Mouse (Mus musculus) embryonic fibroblast, embryonic 13.5 days (primary cell): ENCODE measurements at regions not wholly inside any gene's neighbourhood (a gene's known extent, or its start where the extent isn't known, plus 50 kb on each side); places are given as distances from the start of the nearest gene placed in this dataset.
A peak's percentile ranks its signal among the peaks of the same experiment; 100 is the strongest.

Source experiments
- H3K27ac ChIP-seq: 2 replicates; pipeline ENCODE4 v1.5.1; 2012; ENCODE audit warnings: low read length, control low read depth, inconsistent platforms; ENCODE audit not compliant: insufficient read depth
- H3K4me1 ChIP-seq: 2 replicates; pipeline ENCODE4 v1.6.1; 2011; ENCODE audit warnings: low read length; ENCODE audit not compliant: control insufficient read depth, insufficient read depth
- H3K4me3 ChIP-seq: 2 replicates; pipeline ENCODE4 v1.5.1; 2011; ENCODE audit warnings: mild to moderate bottlenecking, control low read depth, low read length; ENCODE audit not compliant: insufficient read depth
- CTCF ChIP-seq: IDR thresholded peaks from 2 replicates; pipeline ENCODE4 v1.5.1; 2011; ENCODE audit warnings: mild to moderate bottlenecking, control low read depth, low read length, moderate library complexity, borderline replicate concordance; ENCODE audit not compliant: insufficient read depth
- POLR2A ChIP-seq: IDR thresholded peaks from 2 replicates; pipeline ENCODE4 v1.6.1; 2011; ENCODE audit warnings: low read depth, mild to moderate bottlenecking, control low read depth, low read length, moderate library complexity

GRCm38 (mm10) chr7:111969198-111969887 lies 54.0 kb upstream of the Usp47 start:
- Histone ChIP-seq H3K4me1 (no peaks in the 10 kb centered on the region), H3K27ac (no peak overlapping the region), H3K4me3 (no peak overlapping the region)
- TF ChIP-seq CTCF (no peak), POLR2A (no peak)

- no peak overlapping the region for H3K4me3 ChIP-seq
- no peak overlapping the region for H3K27ac ChIP-seq
- 0 out of 2 replicates have a peak, but pooled peaks cover 3% of the 10 kb centered on the region for H3K4me1 ChIP-seq
- TF ChIP-seq POLR2A = no peak
- TF ChIP-seq CTCF = no peak
Observed at GRCm38 (mm10) chr7:111968261-111968660, 55.0 kb upstream of the Usp47 start.

GRCm38 (mm10) chr7:111966716-111967115 lies 56.6 kb upstream of the Usp47 start:
- Histone ChIP-seq H3K27ac (no peak overlapping the region), H3K4me1 (0 out of 2 replicates have a peak, but pooled peaks cover 3% of the 10 kb centered on the region), H3K4me3 (no peak overlapping the region)
- TF ChIP-seq CTCF = no peak
- TF ChIP-seq POLR2A = no peak

- H3K4me3 ChIP-seq = no peak overlapping the region
- 0 out of 2 replicates have a peak, but pooled peaks cover 3% of the 10 kb centered on the region for H3K4me1 ChIP-seq
- peak overlapping the region; percentile 49; the same call in 1 of the 2 replicates for H3K27ac ChIP-seq
- no peak for TF ChIP-seq POLR2A
- no peak for TF ChIP-seq CTCF
Observed at GRCm38 (mm10) chr7:111963969-111964368, 59.3 kb upstream of the Usp47 start.

GRCm38 (mm10) chr7:111959977-111960376 lies 63.3 kb upstream of the Usp47 start:
- H3K27ac ChIP-seq = no peak overlapping the region
- no peak for TF ChIP-seq CTCF
- no peak for TF ChIP-seq POLR2A
- 0 out of 2 replicates have a peak, but pooled peaks cover 3% of the 10 kb centered on the region for H3K4me1 ChIP-seq
- H3K4me3 ChIP-seq = no peak overlapping the region

GRCm38 (mm10) chr7:111956671-111957070 lies 66.6 kb upstream of the Usp47 start:
- no peak for TF ChIP-seq POLR2A
- TF ChIP-seq CTCF = no peak
- H3K27ac ChIP-seq = no peak overlapping the region
- no peaks in the 10 kb centered on the region for H3K4me1 ChIP-seq
- H3K4me3 ChIP-seq = no peak overlapping the region

GRCm38 (mm10) chr7:111939631-111940030 lies 83.7 kb upstream of the Usp47 start:
- H3K4me1 ChIP-seq = no peaks in the 10 kb centered on the region
- H3K4me3 ChIP-seq = no peak overlapping the region
- H3K27ac ChIP-seq = no peak overlapping the region
- TF ChIP-seq POLR2A (no peak), CTCF (no peak)

- Histone ChIP-seq H3K4me3 (no peak overlapping the region), H3K27ac (no peak overlapping the region), H3K4me1 (no peaks in the 10 kb centered on the region)
- TF ChIP-seq POLR2A (no peak), CTCF (no peak)
Observed at GRCm38 (mm10) chr7:111937547-111937946, 85.8 kb upstream of the Usp47 start.

- TF ChIP-seq POLR2A (no peak), CTCF (no peak)
Observed at GRCm38 (mm10) chr7:111937102-111937501, 86.2 kb upstream of the Usp47 start.

GRCm38 (mm10) chr7:111932725-111933124 lies 90.6 kb upstream of the Usp47 start:
- Histone ChIP-seq H3K4me1 (no peaks in the 10 kb centered on the region), H3K27ac (no peak overlapping the region), H3K4me3 (no peak overlapping the region)
- no peak for TF ChIP-seq POLR2A
- no peak for TF ChIP-seq CTCF

More at GRCm38 (mm10) chr7:111937102-111937501, 86.2 kb upstream of the Usp47 start:
- no peak overlapping the region for H3K4me3 ChIP-seq
- no peak overlapping the region for H3K27ac ChIP-seq
- H3K4me1 ChIP-seq = no peaks in the 10 kb centered on the region
